Mouse (Mus musculus): ENCODE data around the gene Phka2.

DNA sequence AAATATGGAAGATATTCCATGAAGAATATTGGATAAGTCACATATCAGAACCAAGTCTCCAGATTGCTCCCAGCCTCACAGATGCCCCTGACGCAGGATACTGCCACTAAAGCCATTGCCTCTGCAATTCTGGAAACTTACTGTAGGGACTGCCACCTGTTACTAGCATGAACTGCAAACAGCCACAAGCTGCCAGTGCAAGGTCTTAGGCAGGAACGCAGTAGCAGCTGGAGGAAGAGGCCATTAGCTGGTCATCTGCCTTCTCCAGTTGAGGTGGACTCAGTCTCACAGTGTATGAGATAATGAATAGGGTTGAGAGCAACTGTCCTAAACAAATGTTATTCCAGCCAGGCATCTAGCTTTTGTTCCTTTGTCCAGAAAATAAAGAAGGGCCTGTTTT, 96.1 kb downstream of the Phka2 start:
- no peak for TF ChIP-seq GABPA (IDR thresholded peaks at IDR 0.05; ENCODE audit: low read depth, low read length)
- no peak for TF ChIP-seq CHD1 (IDR thresholded peaks at IDR 0.05; ENCODE audit: low read depth, low read length)
- no peak for TF ChIP-seq CHD2 (IDR thresholded peaks at IDR 0.05; ENCODE audit: low read length)
- TF ChIP-seq TBP (IDR thresholded peaks at IDR 0.05; ENCODE audit: low read depth, low read length): no peak
- TF ChIP-seq CTCF (IDR thresholded peaks at IDR 0.05 in 2 of 3, conservative IDR thresholded peaks at IDR 0.05 in 1 of 3; ENCODE audit: control insufficient read depth in 1 of 3, insufficient read depth in 1 of 3, low read depth in 2 of 3, low read length in 3 of 3, poor library complexity in 1 of 3, severe bottlenecking in 1 of 3): no peak
- no peak for TF ChIP-seq EP300 (IDR thresholded peaks at IDR 0.05; ENCODE audit: low read depth in 1 of 2, low read length in 2 of 2)
- TF ChIP-seq POLR2A (IDR thresholded peaks at IDR 0.05; ENCODE audit: control insufficient read depth in 1 of 2, insufficient read depth in 1 of 2, low read depth in 1 of 2, low read length in 2 of 2, poor library complexity in 1 of 2): no peak
- TF ChIP-seq ETS1 (IDR thresholded peaks at IDR 0.05; ENCODE audit: low read depth, low read length): no peak
- no peak for TF ChIP-seq MAFK (IDR thresholded peaks at IDR 0.05; ENCODE audit: borderline replicate concordance, low read depth, low read length)
- TF ChIP-seq POLR2AphosphoS5 (IDR thresholded peaks at IDR 0.05; ENCODE audit: borderline replicate concordance, low read depth, low read length): no peak
- TF ChIP-seq GATA1 (IDR thresholded peaks at IDR 0.05; ENCODE audit: low read depth, low read length): no peak
- TF ChIP-seq TAL1 (IDR thresholded peaks at IDR 0.05; ENCODE audit: low read length): no peak
